Mouse (Mus musculus) embryonic stem cell, embryonic (primary cell): ENCODE data around the gene Izumo1.

Experiments
- CTCF ChIA-PET, 4 experiments: fragments of 300-600 bp in 2 of 4; fragments of 350-600 bp in 2 of 4; sonication (Branson Sonifier 250); formaldehyde crosslinking; loops; one replicate each; lab custom pipeline; 2022; ENCODE audit warnings: inconsistent platforms in 2 of 4; lab: Charles Lee
- POLR2A ChIA-PET, 4 experiments: fragments of 300-600 bp in 2 of 4; fragments of 350-600 bp in 2 of 4; sonication (Branson Sonifier 250); formaldehyde crosslinking; loops; one replicate each; lab custom pipeline; 2022; ENCODE audit warnings: antibody characterized with exemption in 4 of 4, inconsistent platforms in 1 of 4; lab: Charles Lee

The Izumo1 gene

DNA sequence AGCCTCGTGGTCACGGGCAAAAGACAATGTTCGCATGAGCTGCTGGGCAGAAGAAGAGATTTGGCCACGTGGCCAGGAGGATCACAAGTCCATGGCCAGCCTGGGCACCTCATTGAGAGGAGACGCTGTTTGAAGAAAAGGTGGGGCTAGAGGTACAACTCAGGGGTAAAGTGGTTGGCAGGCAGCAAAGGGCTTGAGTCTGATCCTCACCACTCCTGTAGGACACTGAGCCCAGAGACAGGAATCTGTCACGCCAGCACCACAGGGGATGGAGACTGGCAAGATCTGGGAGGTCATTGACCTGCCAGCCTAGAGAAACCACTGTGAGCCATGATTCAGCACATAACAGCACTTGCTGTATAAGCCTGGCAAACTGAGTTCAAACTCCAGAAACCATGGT lies 24.1 kb upstream of the Izumo1 start:
- ChIA-PET CTCF (interaction anchor here in 1 of 4 experiments (0.6 kb wide), 1 partner anchor 58 kb away, joined by 3 read pairs; no protein-coding TSS in a partner anchor), POLR2A (interaction anchor here in 1 of 4 experiments (3.9 to 46.0 kb wide), 2 partner anchors 19 to 44 kb away, joined by 23 to 1068 read pairs; partner anchors contain the start of genes Fut1 and Hsd17b14)

- POLR2A ChIA-PET, result interaction anchor here (0.5 to 46.0 kb wide), 48 partner anchors 8 to 1207 kb away, joined by 3 to 1068 read pairs (median 4); partner anchors contain the start of genes Ftl1 (in 2 of the 4), Fut1 (in 2 of the 4), Bax (in 1 of the 4) and Fam83e (in 1 of the 4)
- CTCF ChIA-PET, result interaction anchor here in 3 of 4 experiments (0.8 to 2.5 kb wide), 16 partner anchors 8 to 132 kb away, joined by 3 to 8 read pairs (median 4); partner anchors contain the start of genes Ntn5 (in 1 of the 3), Rasip1 (in 1 of the 3) and Tulp2 (in 1 of the 3)
These were observed 22.4 kb upstream of the Izumo1 start for GRCm38 (mm10) chr7:45598960-45599879.

DNA sequence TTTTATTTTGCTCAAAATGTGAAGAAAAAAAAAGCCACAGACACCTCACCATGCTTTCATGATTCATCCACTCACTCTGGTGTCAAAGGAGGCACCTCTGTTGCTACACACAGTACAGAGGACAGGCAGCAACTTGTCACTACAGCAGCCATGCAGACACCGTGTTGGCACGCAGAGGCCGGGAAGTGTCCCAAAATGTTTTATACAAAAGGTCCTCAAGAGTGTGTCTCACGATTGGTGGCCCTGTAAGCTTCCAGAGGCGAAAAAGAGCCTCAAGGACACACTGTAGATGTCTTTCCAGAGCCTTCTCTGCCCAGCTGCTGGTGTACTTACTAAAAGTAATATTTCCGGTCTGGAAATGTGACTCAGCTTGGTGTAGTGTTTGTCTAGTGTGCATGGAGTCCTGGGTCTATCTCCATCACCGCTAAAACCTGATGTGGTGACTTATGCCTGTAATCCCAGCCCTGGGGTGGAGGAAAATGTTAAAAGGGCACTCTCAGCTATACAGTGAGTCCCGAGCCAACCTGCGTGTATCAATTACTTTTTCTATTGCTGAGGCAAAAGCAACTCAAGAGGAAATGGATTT lies 15.8 kb upstream of the Izumo1 start:
- POLR2A ChIA-PET, result interaction anchor here in 3 of 4 experiments (0.6 to 2.2 kb wide), 23 partner anchors 9 to 124 kb away, joined by 3 to 10 read pairs (median 4); partner anchors contain the start of genes Fut1 (in 2 of the 3), Izumo1 (in 2 of the 3), Fut2 (in 1 of the 3) and Plekha4 (in 1 of the 3)
- CTCF ChIA-PET, result interaction anchor here in 3 of 4 experiments (0.5 to 2.0 kb wide), 6 partner anchors 11 to 256 kb away, joined by 3 to 8 read pairs (median 4); partner anchors contain the start of genes Gys1 (in 1 of the 3) and Ntn5 (in 1 of the 3)

DNA sequence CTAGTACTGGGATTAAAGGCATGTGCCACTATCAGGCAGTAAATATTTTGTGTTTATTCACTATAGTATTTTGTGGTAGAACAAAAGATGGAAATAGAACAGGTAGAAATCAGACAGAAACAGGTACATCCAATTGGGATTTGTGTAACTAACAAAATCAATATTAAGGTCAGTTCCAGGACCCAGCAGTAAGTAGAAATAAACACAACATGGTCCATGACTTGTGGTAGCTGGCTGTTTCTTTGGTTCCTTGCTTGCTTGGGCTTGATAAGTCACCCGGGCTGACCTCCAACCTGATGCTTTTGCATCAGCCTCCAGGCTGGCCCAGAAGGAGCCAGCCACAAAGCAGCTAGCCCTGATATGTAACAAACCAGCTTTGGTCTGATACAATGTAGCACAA lies 12.1 kb upstream of the Izumo1 start:
- POLR2A ChIA-PET, result interaction anchor here in 1 of 4 experiments (0.9 to 6.4 kb wide), 4 partner anchors 9 to 108 kb away, joined by 3 to 42 read pairs (median 3); partner anchors contain the start of genes Rasip1 and Sphk2
- CTCF ChIA-PET, result interaction anchor here in 1 of 4 experiments (1.1 kb wide), 1 partner anchor 14 kb away, joined by 3 read pairs; no protein-coding TSS in a partner anchor

GRCm38 (mm10) chr7:45616277-45616676 lies 5.3 kb upstream of the Izumo1 start:
- CTCF ChIA-PET, result interaction anchor here (0.6 to 3.3 kb wide), 22 partner anchors 9 to 535 kb away, joined by 3 to 20 read pairs (median 4); partner anchors contain the start of genes Ntn5 (in 3 of the 4) and Rasip1 (in 1 of the 4)

GRCm38 (mm10) chr7:45617042-45617695 lies 4.4 kb upstream of the Izumo1 start, which contains the start of gene Fut1:
Gene Fut1, plus strand, starts transcription at chr7:45617289.
- ChIA-PET CTCF (interaction anchor here (0.6 to 3.3 kb wide), 17 partner anchors 11 to 386 kb away, joined by 3 to 20 read pairs (median 4); partner anchors contain the start of genes Ntn5 (in 2 of the 4), Gys1 (in 1 of the 4) and Rasip1 (in 1 of the 4)), POLR2A (interaction anchor here (0.5 to 5.5 kb wide), 51 partner anchors 9 to 302 kb away, joined by 3 to 78 read pairs (median 5); partner anchors contain the start of genes Rasip1 (in 4 of the 4), Plekha4 (in 3 of the 4), Ppp1r15a (in 3 of the 4) and Dbp (in 1 of the 4))

More at GRCm38 (mm10) chr7:45616277-45616676, 5.3 kb upstream of the Izumo1 start:
- POLR2A ChIA-PET, result interaction anchor here in 3 of 4 experiments (0.6 to 5.5 kb wide), 50 partner anchors 8 to 303 kb away, joined by 3 to 78 read pairs (median 4); partner anchors contain the start of genes Rasip1 (in 3 of the 3), Bax (in 1 of the 3), Dbp (in 1 of the 3) and Gys1 (in 1 of the 3)

GRCm38 (mm10) chr7:45618316-45618715 lies 3.3 kb upstream of the Izumo1 start:
- CTCF ChIA-PET, result interaction anchor here in 2 of 4 experiments (1.5 to 3.3 kb wide), 4 partner anchors 10 to 51 kb away, joined by 6 to 20 read pairs (median 12); partner anchors contain the start of gene Rasip1 (in 1 of the 2)
- POLR2A ChIA-PET, result interaction anchor here (0.5 to 5.5 kb wide), 22 partner anchors 9 to 1201 kb away, joined by 3 to 78 read pairs (median 5); partner anchors contain the start of genes Rasip1 (in 3 of the 4), Ftl1 (in 1 of the 4), Lmtk3 (in 1 of the 4) and Ntf5 (in 1 of the 4)

DNA sequence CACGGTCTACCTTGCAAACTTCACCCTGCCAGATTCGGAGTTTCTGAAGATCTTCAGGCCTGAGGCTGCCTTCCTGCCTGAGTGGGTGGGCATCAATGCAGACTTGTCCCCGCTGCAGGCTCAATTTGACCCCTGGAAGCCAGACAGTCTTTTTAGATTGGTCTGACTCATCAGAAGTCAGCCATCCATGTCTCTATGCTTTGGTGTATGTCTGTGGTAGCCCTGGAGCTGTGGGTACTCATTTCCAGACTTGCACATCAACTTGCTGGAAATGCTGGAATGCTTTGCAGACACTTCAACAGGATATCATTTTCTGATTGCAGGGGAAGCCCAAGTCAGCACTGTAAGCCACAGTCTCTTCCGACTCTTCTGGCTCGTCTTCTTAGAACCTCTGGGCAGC lies 2.0 kb upstream of the Izumo1 start:
- ChIA-PET CTCF (interaction anchor here in 1 of 4 experiments (0.7 kb wide), 1 partner anchor 63 kb away, joined by 4 read pairs; no protein-coding TSS in a partner anchor), POLR2A (interaction anchor here in 2 of 4 experiments (1.0 to 5.5 kb wide), 3 partner anchors 8 to 13 kb away, joined by 3 to 78 read pairs (median 40); partner anchors contain the start of gene Rasip1 (in 2 of the 2))

- ChIA-PET CTCF (interaction anchor here in 1 of 4 experiments (0.6 to 1.2 kb wide), 3 partner anchors 34 to 92 kb away, joined by 3 read pairs; no protein-coding TSS in a partner anchor), POLR2A (interaction anchor here in 3 of 4 experiments (0.6 to 1.4 kb wide), 8 partner anchors 8 to 64 kb away, joined by 3 to 4 read pairs (median 3); partner anchors contain the start of gene Fgf21 (in 1 of the 3))
These were observed 1.9 kb downstream of the Izumo1 start for GRCm38 (mm10) chr7:45623507-45623906.

- POLR2A ChIA-PET, result interaction anchor here in 3 of 4 experiments (0.5 to 1.3 kb wide), 6 partner anchors 9 to 84 kb away, joined by 3 to 4 read pairs (median 3); no protein-coding TSS in a partner anchor
- CTCF ChIA-PET, result interaction anchor here in 2 of 4 experiments (0.5 to 1.0 kb wide), 2 partner anchors 41 to 115 kb away, joined by 3 to 5 read pairs; no protein-coding TSS in a partner anchor
These were observed 3.1 kb downstream of the Izumo1 start for GRCm38 (mm10) chr7:45624718-45625117.

- ChIA-PET CTCF (interaction anchor here in 1 of 4 experiments (0.6 to 1.0 kb wide), 2 partner anchors 10 to 114 kb away, joined by 5 to 12 read pairs; no protein-coding TSS in a partner anchor), POLR2A (interaction anchor here in 3 of 4 experiments (0.6 to 6.2 kb wide), 10 partner anchors 8 to 293 kb away, joined by 3 to 78 read pairs (median 4); partner anchors contain the start of genes Fut1 (in 2 of the 3) and Fgf21 (in 1 of the 3))
These were observed 3.9 kb downstream of the Izumo1 start for GRCm38 (mm10) chr7:45625481-45625880.

DNA sequence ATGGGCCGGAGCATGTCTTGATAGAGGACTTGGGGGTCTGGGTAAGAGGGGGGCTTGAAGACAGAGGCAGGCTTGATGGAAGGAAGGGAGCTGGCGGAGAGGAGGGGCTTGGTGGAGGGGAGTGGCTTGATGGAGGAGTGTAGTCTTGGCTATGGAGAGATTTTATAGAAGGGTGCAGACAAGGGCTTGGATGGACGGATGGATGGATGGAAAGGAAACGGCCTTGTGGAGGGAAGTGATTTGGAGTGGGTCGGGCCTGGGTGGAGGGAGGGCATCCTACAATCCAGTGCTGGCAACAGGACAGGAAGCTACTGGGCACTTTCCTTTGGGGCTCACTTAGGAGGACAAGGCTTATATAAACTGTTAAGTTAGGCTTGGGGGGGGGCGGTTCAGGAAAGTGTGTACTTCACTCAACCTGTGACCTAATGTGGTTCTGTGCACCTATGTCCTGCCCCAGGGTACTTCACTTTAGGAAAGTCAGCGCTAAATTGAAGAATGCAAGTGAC lies 5.0 kb downstream of the Izumo1 start:
- ChIA-PET POLR2A (interaction anchor here (0.6 to 6.2 kb wide), 15 partner anchors 9 to 101 kb away, joined by 3 to 78 read pairs (median 6); partner anchors contain the start of genes Fut1 (in 2 of the 4), Car11 (in 1 of the 4), Fgf21 (in 1 of the 4) and Mamstr (in 1 of the 4)), CTCF (interaction anchor here in 3 of 4 experiments (0.7 to 3.0 kb wide), 4 partner anchors 9 to 180 kb away, joined by 3 to 20 read pairs (median 8); partner anchors contain the start of genes Fut1 (in 1 of the 3) and Ntn5 (in 1 of the 3))

DNA sequence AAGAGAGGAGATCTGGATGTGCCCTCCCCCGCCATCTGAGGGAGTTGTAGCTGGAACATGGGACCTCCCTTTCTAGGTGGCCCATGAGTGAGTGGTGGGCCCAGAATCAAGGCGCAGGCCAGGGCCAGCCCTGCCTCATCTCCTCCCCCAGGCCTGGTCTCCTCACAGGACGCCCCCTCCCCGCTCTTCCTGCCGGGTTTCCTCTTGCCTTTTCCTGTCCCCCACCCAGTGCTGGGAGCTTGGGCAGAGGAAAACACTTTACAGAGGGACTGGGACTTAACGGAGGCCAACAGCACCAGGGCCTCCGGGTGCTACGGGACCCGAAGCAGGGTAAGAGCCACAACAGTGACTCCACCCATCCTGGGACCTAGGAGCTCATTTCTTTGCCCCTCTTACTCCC lies 5.7 kb downstream of the Izumo1 start, which contains the start of gene Rasip1:
Gene Rasip1, plus strand, starts transcription at position 228 of the 400 bp plus-strand sequence.
- POLR2A ChIA-PET, result interaction anchor here (0.6 to 6.2 kb wide), 34 partner anchors 9 to 266 kb away, joined by 3 to 78 read pairs (median 4); partner anchors contain the start of genes Fut1 (in 4 of the 4), Mamstr (in 3 of the 4), Fgf21 (in 2 of the 4) and Car11 (in 1 of the 4)
- CTCF ChIA-PET, result interaction anchor here in 3 of 4 experiments (0.6 to 3.0 kb wide), 10 partner anchors 10 to 231 kb away, joined by 3 to 20 read pairs (median 4); partner anchors contain the start of genes Fut1 (in 1 of the 3), Ntn5 (in 1 of the 3) and Snrnp70 (in 1 of the 3)
